Mouse (Mus musculus) right cerebral cortex, postnatal 25 days (tissue): ENCODE measurements around the gene Lgi1.

Source experiments
- DNase-seq: peaks from one replicate; pipeline ENCODE4 v3.0.0; 2022

Lgi1 gene

DNA sequence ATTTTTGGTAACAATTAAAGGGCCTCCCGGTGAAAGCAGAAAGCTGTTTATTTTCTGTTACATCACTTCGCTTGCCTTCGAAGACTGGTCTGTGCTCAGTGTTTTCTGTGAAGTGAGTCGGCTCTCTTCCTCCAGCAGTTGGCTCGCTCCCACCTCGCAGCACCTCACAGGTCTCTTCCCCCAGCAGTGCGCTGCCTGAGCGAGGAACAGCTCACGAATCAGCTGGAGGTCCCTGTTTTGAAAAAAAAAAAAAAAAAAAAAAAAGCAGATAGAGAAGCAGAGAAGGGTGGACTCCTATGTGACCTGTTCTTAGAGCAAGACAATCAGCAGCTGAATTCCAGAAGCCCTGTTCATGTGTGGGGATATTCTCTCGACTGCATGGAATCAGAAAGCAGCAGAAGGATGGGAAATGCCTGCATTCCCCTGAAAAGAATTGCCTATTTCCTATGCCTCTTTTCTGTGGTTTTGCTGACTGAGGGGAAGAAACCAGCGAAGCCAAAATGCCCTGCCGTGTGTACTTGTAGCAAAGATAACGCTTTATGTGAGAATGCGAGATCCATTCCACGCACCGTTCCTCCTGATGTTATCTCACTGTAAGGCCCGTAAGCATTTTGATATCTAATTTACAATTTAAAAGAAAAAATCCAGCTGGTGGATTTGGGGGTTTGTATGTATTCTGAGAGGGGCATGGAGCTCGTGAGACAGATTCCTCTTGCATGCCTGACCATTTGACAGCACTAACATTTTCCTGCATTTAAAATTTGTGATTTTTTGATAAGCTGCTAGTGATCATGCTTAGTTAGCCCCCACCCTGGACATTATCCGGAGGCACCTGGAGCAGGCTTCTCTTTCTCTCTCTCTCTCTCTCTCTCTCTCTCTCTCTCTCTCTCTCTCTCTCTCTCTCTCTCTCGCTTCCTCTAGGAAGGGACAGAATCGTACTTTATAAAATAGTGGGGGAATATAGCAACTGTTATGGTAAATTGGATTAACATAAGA, at the start of gene Lgi1:
Gene Lgi1, plus strand, starts transcription at position 32 of the 996 bp plus-strand sequence.
- DNase-seq = peak; percentile 75

DNA sequence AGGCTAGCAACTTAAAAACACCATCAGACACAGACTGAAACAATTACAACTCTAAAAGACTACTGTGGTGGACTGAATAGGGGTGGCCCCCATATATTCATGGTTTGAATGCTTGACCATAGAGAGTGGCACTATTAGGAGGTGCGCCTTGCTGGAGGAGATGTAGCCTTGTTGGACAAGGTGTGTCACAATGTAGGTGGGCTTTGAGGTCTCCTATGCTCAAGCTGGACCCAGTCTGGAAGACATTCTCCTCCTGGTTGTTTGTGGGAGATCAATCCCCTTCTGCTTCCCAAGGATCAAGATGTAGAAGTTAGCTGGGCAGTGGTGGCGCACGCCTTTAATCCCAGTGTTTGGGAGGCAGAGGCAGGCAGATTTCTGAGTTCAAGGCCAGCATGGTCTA, 46.6 kb upstream of the Lgi1 start:
- no peak for DNase-seq

- no peak for DNase-seq
These were observed 40.9 kb upstream of the Lgi1 start for GRCm38 (mm10) chr19:38223356-38223904.

- peak; percentile 96 for DNase-seq
These were observed 40.2 kb upstream of the Lgi1 start, which contains the start of gene Fra10ac1 for GRCm38 (mm10) chr19:38223905-38224684. Fra10ac1 (minus strand) TSS chr19:38224156.

- DNase-seq = peak; percentile 30
These were observed 39.7 kb upstream of the Lgi1 start for GRCm38 (mm10) chr19:38224685-38225060.

- DNase-seq = no peak
These were observed 35.6 kb upstream of the Lgi1 start for GRCm38 (mm10) chr19:38228699-38229098.

- DNase-seq = no peak
These were observed 32.2 kb upstream of the Lgi1 start for GRCm38 (mm10) chr19:38232087-38232486.

DNA sequence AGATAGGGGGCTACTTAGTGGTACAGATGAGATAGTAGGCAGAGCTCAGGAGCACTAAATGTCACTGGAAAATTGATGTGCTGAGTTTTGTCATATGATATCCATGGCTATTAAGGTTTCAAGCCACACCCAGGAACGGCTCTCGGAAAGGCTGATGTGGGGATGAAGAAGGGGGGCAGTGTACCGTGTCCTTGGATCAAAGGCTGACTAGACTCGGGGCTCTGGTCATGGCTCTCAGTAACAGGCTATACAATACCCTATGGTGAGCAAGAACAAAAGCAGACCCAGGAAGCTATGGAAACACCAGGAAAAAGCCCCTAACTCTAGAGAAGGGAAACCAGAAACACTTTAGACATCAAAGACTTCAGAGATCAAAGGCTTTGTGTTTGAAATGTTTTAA, 31.8 kb upstream of the Lgi1 start:
- DNase-seq = no peak

- no peak for DNase-seq
These were observed 27.8 kb upstream of the Lgi1 start for GRCm38 (mm10) chr19:38236526-38236925.

DNA sequence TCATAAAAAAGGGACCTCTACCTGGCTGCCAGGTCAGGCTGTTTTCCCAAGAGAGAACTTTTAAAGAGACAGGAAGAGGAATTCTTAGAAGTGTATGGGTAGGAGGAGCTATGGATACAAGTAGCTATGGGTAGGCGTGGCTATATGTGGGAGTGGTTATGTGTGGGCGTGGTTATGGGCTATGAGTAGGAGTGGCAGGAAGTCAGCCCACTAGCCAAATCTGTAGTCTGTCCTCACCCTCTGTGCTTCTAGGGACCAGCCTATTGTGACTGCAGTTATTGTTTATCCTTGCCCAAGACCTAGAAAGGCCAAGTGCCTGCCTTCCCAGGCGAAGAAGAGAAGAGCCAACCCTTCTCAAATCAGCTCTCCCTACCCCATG, 26.5 kb upstream of the Lgi1 start:
- DNase-seq = no peak

DNA sequence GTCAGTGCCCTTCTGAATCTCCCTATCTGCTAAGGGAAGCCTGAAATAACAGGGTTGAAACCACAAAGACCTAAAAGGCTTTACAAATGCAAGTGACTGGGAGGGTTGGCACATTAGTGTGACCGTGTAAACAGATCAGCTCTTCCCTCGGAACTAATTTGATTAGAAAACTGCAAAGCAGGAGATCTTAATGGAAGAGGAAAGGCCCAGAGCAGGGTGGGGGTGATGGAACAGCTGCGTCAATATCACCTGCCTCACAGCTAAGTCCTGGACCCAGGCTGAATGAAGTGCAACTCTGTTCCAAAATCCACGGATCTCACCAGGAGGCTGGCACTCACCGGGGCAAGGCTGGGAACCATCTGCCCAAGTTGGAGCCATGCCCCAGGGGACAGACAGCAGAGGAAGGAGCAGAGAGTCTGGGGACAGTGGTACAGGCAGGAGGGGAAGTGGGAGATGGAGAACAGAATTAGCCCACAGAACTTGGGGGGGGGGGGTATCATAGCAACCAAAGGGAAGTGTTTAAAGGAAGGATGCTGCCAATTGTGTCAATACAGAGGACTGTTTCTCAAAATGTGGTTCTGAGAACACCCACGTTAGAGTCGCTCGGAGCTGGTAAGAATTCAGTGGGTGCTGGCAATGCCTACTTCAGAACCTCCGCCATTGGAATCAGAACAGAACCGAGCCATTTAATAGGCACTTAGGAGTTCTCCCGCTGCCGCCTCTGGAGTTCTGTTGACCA, 26.0 kb upstream of the Lgi1 start:
- peak; percentile 79 for DNase-seq

- DNase-seq = no peak
These were observed 22.0 kb upstream of the Lgi1 start for GRCm38 (mm10) chr19:38242314-38242852.

- DNase-seq = no peak
These were observed 19.6 kb upstream of the Lgi1 start for GRCm38 (mm10) chr19:38244748-38245147.

DNA sequence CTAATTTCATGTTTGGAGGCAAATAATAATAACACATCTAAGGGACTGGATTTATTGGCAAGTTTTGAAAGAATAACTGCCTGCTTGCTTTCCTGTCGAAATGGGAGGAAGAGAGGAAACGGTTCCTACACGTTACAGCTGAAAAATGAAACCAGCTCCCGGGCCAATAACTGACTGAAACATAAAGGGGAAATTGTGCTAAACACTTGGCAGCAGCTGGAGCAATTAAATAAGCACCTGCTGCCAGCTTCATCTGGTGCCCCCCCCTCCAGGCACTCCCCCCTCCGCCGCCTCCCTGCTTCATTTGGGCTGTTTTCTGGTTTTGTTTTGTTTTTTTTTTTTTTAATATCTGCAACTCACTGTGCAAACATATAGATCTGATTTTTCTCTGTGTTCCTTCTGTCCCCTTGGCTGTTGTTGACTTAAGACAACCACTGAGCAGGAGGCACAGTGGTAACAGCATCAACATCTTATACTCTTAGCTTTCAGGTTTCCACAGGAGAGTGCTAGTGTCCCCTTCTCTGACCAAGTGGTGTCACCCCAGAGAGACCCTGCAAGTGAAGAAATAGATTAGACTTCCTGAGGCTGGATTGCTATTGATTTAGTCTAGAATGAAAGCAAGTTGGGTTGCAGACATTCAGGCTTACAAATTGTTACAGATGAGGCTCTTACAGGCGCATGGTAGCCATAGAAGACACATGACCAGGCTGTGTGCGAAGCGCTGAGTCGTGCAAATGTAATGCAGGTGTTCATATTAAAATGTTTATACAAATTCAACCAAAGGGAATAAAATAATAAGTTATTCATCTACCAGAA, 18.8 kb upstream of the Lgi1 start:
- DNase-seq = no peak

DNA sequence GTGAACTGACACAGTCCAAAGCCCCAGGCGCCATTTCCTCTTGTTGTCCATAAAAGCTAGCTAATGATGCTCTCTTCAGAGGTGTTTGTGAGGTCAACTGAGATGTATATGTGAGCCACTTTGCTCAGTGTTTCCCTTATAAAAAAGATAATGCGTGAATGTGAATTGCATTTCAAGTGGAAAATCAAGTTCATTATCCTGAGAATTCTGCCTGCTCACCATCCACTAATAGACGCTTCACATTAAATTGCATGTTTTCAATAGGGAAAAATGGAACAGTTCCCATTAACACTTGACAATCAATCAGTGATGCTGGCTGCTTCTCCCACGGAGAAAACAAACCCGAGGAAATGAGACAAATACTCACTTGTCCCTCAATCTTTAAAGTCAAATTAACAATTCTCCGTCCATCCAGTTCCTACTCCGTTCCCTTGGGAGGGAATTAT, 18.1 kb upstream of the Lgi1 start:
- DNase-seq = no peak

GRCm38 (mm10) chr19:38249627-38250026, 14.7 kb upstream of the Lgi1 start:
- DNase-seq = no peak

DNA sequence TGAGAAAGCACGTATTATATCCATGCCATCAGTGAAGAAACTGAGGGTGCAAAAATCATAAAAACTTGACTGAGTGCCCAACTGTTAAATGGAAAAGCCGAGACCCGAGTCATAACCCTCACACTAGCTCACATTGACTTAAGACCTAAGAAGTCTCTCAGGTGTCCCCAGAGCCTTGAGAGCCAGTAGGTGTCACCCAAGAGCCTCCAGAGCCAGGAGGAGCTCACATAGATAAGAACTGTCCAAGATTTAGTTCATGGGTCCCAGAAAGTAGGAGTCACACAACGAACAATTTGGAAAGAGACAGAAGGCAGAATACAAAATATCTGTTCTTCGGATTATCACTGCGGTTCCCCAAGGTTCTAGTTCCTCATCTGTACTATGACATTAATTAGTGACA, 10.5 kb upstream of the Lgi1 start:
- no peak for DNase-seq

DNA sequence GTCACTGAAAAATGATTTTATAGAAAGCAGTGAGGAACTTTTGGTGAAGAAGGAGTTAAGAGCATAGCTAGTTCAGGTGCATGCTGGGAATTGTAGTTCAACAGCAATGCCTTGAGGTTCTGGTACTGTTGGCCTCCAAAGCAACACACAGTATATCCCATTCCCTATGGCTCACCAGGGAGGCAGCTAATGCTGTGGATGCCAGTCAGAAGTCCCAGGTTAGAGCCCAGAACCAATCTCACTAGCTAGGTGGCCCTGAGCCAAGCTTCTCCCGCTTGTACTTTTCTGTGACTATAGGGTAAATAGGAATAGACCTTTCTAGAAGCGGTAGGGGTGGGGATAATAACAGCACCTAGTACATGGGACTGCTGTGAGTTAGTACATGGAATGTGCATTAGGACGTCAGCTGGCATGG, 5.7 kb upstream of the Lgi1 start:
- peak; percentile 58 for DNase-seq

DNA sequence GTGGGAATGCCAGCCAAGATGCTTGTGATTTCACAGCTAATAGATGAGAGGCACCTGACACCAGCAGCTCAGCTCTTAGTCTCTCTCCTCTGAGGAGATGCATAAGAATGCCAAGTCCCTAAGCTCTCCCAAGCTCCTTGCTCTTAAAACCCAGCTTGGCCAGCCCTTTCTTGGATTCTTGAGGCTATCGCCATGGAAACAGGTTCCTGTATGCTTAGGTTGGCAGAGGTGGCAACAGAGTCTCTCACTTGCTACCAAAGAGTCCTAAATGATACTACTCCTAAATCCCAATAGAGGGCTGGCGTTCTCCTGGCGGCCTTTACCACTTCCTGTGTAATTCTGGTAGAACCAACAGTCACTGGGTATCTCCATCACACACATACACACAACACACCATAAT, 4.9 kb upstream of the Lgi1 start:
- DNase-seq = peak; percentile 21

GRCm38 (mm10) chr19:38260346-38260745, 4.0 kb upstream of the Lgi1 start:
- peak; percentile 35 for DNase-seq

DNA sequence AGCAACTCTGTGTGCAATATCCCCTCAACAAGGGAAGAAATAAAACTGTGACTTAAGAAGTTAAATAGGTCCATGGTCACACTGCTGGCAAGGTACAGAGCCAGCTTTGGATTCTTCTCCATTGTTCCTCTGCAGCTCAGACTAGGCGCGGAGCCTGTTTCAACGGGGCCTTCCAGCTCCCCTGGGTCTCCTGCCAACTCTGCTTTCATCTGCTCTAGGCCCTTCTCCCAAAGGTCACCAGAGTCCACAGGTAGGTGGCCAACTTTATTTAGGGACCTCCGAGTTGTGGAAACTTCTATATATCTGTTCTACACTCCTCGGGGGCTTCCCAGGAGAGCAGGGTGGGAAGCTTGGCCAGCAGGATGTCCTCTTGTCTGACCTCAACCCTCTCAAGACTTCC, 3.0 kb upstream of the Lgi1 start:
- no peak for DNase-seq
